Mouse (Mus musculus) myocyte (in vitro differentiated cells): ENCODE measurements around the gene Pax1.

Experiments
- CEBPB ChIP-seq: IDR thresholded peaks from 2 replicates; pipeline ENCODE4 v1.6.1; 2011; ENCODE audit warnings: mild to moderate bottlenecking, moderate library complexity; ENCODE audit not compliant: poor library complexity, insufficient read depth, severe bottlenecking
- E2F4 ChIP-seq: IDR thresholded peaks from one replicate; pipeline ENCODE4 v1.6.1; 2011; ENCODE audit warnings: mild to moderate bottlenecking, control low read depth, moderate library complexity; ENCODE audit not compliant: insufficient read depth
- MAX ChIP-seq: IDR thresholded peaks from one replicate; pipeline ENCODE4 v1.6.1; 2011; ENCODE audit warnings: low read depth, mild to moderate bottlenecking, control low read depth
- MYOG ChIP-seq, 3 experiments: IDR thresholded peaks; one replicate each; pipeline ENCODE4 v1.6.1; 2011; ENCODE audit warnings: control low read depth in 2 of 3, low read depth in 2 of 3, mild to moderate bottlenecking in 2 of 3; ENCODE audit not compliant: insufficient read length in 2 of 3, control insufficient read depth in 1 of 3, insufficient read depth in 1 of 3
- POLR2A ChIP-seq: IDR thresholded peaks from one replicate; pipeline ENCODE4 v1.6.1; 2011; ENCODE audit warnings: low read depth, mild to moderate bottlenecking, control low read depth, moderate library complexity; ENCODE audit not compliant: insufficient read length
- POLR2AphosphoS2 ChIP-seq: IDR thresholded peaks from one replicate; pipeline ENCODE4 v1.6.1; 2011; ENCODE audit warnings: low read depth, control low read depth; ENCODE audit not compliant: insufficient read length
- SRF ChIP-seq: IDR thresholded peaks from one replicate; pipeline ENCODE4 v1.6.1; 2011; ENCODE audit warnings: low read depth; ENCODE audit not compliant: control insufficient read depth, insufficient read length
- TCF12 ChIP-seq: IDR thresholded peaks from one replicate; pipeline ENCODE4 v1.6.1; 2011; ENCODE audit warnings: mild to moderate bottlenecking, control low read depth; ENCODE audit not compliant: poor library complexity, insufficient read depth, severe bottlenecking
- TCF3 ChIP-seq: IDR thresholded peaks from one replicate; pipeline ENCODE4 v1.6.1; 2011; ENCODE audit warnings: low read depth, control low read depth; ENCODE audit not compliant: insufficient read length
- USF1 ChIP-seq: IDR thresholded peaks from one replicate; pipeline ENCODE4 v1.6.1; 2011; ENCODE audit warnings: low read depth, mild to moderate bottlenecking, control low read depth, moderate library complexity

DNA sequence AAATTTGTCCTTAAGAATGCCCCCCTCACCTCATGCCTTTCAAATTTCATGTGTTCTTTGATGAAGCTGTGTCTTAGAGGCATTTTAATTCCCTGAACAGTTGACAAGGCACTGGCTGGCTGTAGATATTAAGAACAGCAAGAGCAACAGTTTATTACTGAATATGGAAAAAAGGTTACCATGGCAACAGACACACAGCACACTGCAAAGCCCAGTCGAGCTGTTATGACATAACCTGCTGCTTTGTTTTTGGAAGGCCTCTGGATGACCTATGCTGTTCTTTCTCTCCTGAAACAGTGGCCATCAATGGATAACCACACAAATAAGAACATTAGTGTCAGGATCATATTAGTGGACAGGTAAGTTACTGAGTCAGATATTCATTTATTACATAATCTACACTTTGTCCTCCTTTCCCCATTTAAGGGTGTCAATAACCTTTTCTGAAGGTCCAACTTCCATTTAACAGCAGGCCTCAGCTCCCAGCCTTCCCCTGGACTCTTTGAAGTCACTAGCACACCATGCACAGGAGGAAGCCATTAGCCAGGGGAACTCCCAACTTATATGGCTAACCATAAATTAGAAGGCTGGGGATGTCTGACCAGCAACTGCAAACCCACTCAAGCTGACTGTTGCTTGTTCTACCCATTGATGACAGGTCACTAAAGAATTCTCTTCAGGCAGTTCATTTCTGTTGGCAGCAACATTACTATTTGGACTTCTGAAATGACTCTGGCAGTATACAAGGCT lies 68.1 kb downstream of the Pax1 start:
- TF ChIP-seq POLR2A, result no peak
- TF ChIP-seq TCF12, result no peak
- no peak for TF ChIP-seq USF1
- TF ChIP-seq TCF3, result no peak
- no peak for TF ChIP-seq MAX
- TF ChIP-seq E2F4, result no peak
- no peak for TF ChIP-seq MYOG (IDR thresholded peaks at IDR 0.05; ENCODE audit: control insufficient read depth in 1 of 3, insufficient read depth in 1 of 3, insufficient read length in 2 of 3, low read depth in 2 of 3)
- TF ChIP-seq CEBPB, result no peak
- no peak for TF ChIP-seq POLR2AphosphoS2
- TF ChIP-seq SRF, result no peak
